In the genomic region with DNA sequence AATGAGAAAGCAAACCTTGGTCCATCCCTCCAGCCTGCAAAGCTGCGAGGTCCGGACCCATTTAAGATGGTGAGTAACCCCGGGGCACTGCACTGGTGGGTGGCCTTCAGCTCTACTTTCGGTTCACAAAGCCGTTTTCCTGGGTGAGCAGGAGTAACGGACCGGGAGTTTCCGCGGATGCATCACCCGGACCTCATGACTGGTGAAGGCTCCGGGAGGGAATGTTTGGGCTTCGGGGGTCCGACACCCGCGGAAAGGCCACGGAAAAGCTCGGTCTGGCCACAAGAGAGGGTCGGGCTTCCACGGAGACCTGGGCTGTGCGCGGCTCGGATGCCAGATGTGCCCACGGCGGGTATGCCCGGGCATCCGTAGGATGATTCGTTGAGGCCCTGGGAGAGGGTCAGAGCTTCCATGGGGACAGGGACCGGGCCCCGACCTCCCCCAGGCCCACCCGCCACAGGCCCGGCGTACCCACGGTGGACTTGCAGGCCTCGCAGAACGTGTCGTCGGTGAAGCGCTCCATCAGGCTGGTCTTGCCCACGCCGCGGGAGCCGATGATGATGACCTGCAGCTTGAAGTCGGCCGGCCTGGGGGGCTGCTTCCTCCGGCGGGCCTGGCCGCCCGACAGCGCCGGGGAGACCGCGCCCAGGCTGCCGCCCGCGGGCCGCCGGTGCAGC, we compare ENCODE assay signal across 8 mouse cellular contexts. TPM values are rescaled to one million over a fixed set of nuclear protein-coding genes. Genes with fewer than 3 reads are reported as not detected.
DNase-seq lines count a peak whose midpoint lies in the region; ATAC-seq and TF ChIP-seq lines count a peak whose summit lies in the region.

No protein-coding gene starts in this region.

- intact Hi-C loops in heart, adult 2 months (cut with DNase I) = no loop called here

- H3K9ac ChIP-seq in heart, adult 2 months (ENCODE audit: low read depth, low read length) = peak overlapping the region; percentile 96
- peak overlapping the region; percentile 96 for H3K9ac ChIP-seq in heart, embryonic 15.5 days
- peak overlapping the region; percentile 97 for H3K9ac ChIP-seq in stomach, embryonic 15.5 days

- peaks cover 7% of the 10 kb centered on the region for H3K4me1 ChIP-seq in heart, adult 2 months (ENCODE audit: control insufficient read depth, insufficient read depth, low read length)
- peaks cover 18% of the 10 kb centered on the region for H3K4me1 ChIP-seq in heart, embryonic 15.5 days (replicated peaks)
- peaks cover 12% of the 10 kb centered on the region for H3K4me1 ChIP-seq in stomach, embryonic 15.5 days

- H3K4me3 ChIP-seq in heart, adult 2 months = peak overlapping the region; percentile 98
- peak overlapping the region; percentile 97 for H3K4me3 ChIP-seq in heart, embryonic 15.5 days
- H3K4me3 ChIP-seq in stomach, embryonic 15.5 days (replicated peaks) = peak overlapping the region; percentile 100

- peaks cover 13% of the 10 kb centered on the region for H3K36me3 ChIP-seq in heart, adult 2 months (ENCODE audit: control insufficient read depth, insufficient read depth, low read length)
- no peaks in the 10 kb centered on the region for H3K36me3 ChIP-seq in heart, embryonic 15.5 days
- H3K36me3 ChIP-seq in stomach, embryonic 15.5 days = no peaks in the 10 kb centered on the region

- no peak for TF ChIP-seq EP300 in heart, adult 2 months (IDR thresholded peaks at IDR 0.05; ENCODE audit: insufficient read depth, low read depth, low read length)

- no peak for TF ChIP-seq CTCF in heart, adult 2 months (IDR thresholded peaks at IDR 0.05)

- H3K79me2 ChIP-seq in heart, adult 2 months (replicated peaks; ENCODE audit: control insufficient read depth, insufficient read depth, low read length) = peaks cover 10% of the 10 kb centered on the region

- no peaks in the 10 kb centered on the region for H3K9me3 ChIP-seq in heart, embryonic 15.5 days (replicated peaks)
- no peaks in the 10 kb centered on the region for H3K9me3 ChIP-seq in stomach, embryonic 15.5 days

- H3K4me2 ChIP-seq in heart, embryonic 15.5 days = peak overlapping the region; percentile 90
- peak overlapping the region; percentile 85 for H3K4me2 ChIP-seq in stomach, embryonic 15.5 days

- no peak for TF ChIP-seq POLR2A in heart, adult 2 months (IDR thresholded peaks at IDR 0.05; ENCODE audit: insufficient read depth, low read depth, low read length)

- peak overlapping the region; percentile 91 for H3K27ac ChIP-seq in heart, adult 2 months
- H3K27ac ChIP-seq in heart, embryonic 15.5 days = peak overlapping the region; percentile 39; the same call in 1 of the 2 replicates
- peak overlapping the region; percentile 11; the same call in 1 of the 2 replicates for H3K27ac ChIP-seq in stomach, embryonic 15.5 days

- peak in 1 of 2 experiments; percentile 51 for DNase-seq in heart, adult 2 months
- no peak for DNase-seq in heart, adult 9 months (ENCODE audit: low spot score in 2 of 2)
- DNase-seq in ES-CJ7 (ENCODE audit: low read depth, low spot score) = peak; percentile 50
- peak; percentile 52 for DNase-seq in embryo, embryonic 10 days (ENCODE audit: low spot score)
- peak; percentile 37 for DNase-seq in kidney, postnatal 10 days

- WGBS in heart, adult 2 months = under 1% methylated on average over 57 of the region's 57 CpGs
- WGBS in heart, embryonic 15.5 days = under 1% methylated on average over 49 of the region's 57 CpGs
- whole genome bisulfite sequencing in stomach, embryonic 15.5 days = 0% methylated on average over 57 of the region's 57 CpGs

- peak; percentile 47 for ATAC-seq in heart, embryonic 15.5 days (replicated peaks; ENCODE audit: insufficient number of reproducible peaks, insufficient read depth, low FRiP score, low read depth)
- ATAC-seq in megakaryocyte, adult 5-6 weeks (ENCODE audit: poor library complexity, severe bottlenecking) = peak; percentile 36
- peak; percentile 47 for ATAC-seq in stomach, embryonic 15.5 days (ENCODE audit: insufficient read depth, low FRiP score, low read depth)

- no peaks in the 10 kb centered on the region for H3K27me3 ChIP-seq in heart, adult 2 months (ENCODE audit: control insufficient read depth, insufficient read depth, low read length)
- no peaks in the 10 kb centered on the region for H3K27me3 ChIP-seq in heart, embryonic 15.5 days
- no peaks in the 10 kb centered on the region for H3K27me3 ChIP-seq in stomach, embryonic 15.5 days (replicated peaks)

RNA-seq across cellular contexts. Expression of gene Rab12, which starts 0.5 kb away (rescaled TPM):
- 100 to 1,000 TPM; 206 to 238 TPM for total RNA-seq in heart, adult 2 months (2021)
- polyA plus RNA-seq in heart, adult 2 months (2012; rRNA removed) = 79.7 and 140 TPM in 2 replicates
- 49.6 and 51.0 TPM in 2 replicates for polyA plus RNA-seq in heart, embryonic 15.5 days (2015; fragmentation: Nextera tagmentation; extraction: Ambion mirVana)
- total RNA-seq in megakaryocyte, adult 5-6 weeks (2015) = 22.5 and 22.7 TPM in 2 replicates
- 24.3 and 36.5 TPM in 2 replicates for total RNA-seq in megakaryocyte, adult 5-6 weeks (2017)
- 41.8 and 44.7 TPM in 2 replicates for polyA plus RNA-seq in stomach, embryonic 15.5 days (2015; fragmentation: Nextera tagmentation; extraction: Ambion mirVana)

Comparison
In these comparisons a context has a peak if more than half of its experiments do, and no peak if none do; other contexts are left out.
1. DNase-seq: peak in ES-CJ7 (single experiment), embryo, embryonic 10 days (single experiment) and kidney, postnatal 10 days (single experiment); none in heart, adult 9 months (0 of 2).
2. H3K27ac ChIP-seq: peak in every context shown above with its lines; median percentile 91 in heart, adult 2 months; 39 in heart, embryonic 15.5 days; 11 in stomach, embryonic 15.5 days.
3. Peak in every context shown above with its lines, with median percentiles within 50 percentile points of each other: H3K4me3 ChIP-seq, H3K9ac ChIP-seq and ATAC-seq.